Mouse (Mus musculus): Measurements from ENCODE around the gene Ube2j2. TPM values are rescaled to one million over a fixed set of nuclear protein-coding genes. Genes with fewer than 3 reads are reported as not detected.

Gene Ube2j2
- polyA plus RNA-seq (2014; fragmentation: Illumina TruSeq; extraction: RNeasy Lipid Tissue Mini Kit (QIAGEN cat#74804); ENCODE audit: low read depth, low replicate concordance): 50.9 TPM

DNA sequence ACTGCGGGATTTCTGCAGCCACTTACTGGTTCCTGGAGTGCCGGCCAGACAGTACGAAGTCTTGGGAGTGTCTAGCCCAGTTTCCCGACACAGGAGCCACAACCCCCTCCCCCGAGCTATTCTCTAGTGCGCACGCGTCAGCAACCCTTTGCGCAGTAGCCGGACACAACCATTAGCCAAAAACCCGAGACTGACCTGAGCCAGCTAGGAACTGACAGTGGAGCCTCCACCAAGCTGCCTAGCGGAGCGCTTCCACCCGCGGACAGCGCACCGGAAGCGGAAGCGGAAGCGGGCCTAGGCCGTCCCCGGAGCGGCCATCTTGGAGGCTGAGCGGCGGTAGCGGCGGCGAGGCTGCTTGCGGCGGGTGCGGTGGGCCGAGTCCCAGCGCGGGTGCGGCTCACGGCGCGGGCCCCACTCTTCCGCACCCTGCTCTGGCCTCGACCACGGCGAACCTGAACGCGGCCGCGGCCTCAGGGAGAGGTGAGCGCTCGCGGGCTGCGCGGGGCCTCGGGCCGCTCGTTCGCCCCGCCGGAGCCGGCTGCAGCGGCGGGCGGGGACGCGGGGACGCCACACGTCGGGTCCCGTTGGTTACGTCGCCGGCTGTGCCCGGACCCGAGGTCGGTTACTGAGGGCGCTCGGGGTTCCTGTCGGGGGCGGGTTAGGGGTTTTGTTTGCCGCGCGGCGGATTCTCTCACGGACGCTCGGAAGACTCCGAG, at the start of gene Ube2j2:
TSS of gene Ube2j2 (plus strand) at position 298 of the 716 bp plus-strand sequence.

DNA sequence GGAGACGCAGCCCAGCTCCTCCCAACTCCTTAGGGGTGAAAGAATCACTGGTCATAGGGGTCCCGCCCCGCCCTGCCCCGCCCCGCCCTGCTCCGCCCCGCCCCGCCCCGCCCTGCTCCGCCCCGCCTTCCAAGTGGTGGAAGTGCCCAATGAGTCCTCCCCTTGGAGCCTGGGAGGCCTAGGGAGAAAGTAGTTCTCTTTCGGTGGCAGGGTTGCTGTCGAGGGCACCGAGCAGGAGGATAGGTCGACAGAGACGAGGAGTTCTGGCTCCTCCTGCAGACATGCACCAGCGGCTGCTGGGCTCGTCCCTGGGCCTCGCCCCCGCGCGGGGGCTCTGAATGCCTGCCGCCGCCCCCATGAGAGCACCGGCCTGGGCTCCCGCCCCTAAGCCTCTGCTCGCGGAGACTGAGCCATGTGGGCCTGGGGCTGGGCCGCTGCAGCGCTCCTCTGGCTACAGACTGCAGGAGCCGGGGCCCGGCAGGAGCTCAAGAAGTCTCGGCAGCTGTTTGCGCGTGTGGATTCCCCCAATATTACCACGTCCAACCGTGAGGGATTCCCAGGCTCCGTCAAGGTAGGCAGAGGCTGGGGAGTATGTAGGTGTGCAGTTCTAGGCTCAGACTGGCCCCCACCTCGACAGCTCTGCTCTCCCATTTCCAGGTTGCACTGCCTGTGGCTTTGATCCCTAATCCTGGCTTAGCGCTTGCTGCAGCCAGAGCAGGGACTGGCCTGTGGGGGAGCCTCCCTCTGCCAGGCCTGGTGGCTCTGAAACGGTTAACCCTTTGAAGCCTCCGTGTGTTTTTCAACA, 18.7 kb downstream of the Ube2j2 start, which contains the start of gene C1qtnf12:
TSS of gene C1qtnf12 (plus strand) at position 152 of the 805 bp plus-strand sequence.

DNA sequence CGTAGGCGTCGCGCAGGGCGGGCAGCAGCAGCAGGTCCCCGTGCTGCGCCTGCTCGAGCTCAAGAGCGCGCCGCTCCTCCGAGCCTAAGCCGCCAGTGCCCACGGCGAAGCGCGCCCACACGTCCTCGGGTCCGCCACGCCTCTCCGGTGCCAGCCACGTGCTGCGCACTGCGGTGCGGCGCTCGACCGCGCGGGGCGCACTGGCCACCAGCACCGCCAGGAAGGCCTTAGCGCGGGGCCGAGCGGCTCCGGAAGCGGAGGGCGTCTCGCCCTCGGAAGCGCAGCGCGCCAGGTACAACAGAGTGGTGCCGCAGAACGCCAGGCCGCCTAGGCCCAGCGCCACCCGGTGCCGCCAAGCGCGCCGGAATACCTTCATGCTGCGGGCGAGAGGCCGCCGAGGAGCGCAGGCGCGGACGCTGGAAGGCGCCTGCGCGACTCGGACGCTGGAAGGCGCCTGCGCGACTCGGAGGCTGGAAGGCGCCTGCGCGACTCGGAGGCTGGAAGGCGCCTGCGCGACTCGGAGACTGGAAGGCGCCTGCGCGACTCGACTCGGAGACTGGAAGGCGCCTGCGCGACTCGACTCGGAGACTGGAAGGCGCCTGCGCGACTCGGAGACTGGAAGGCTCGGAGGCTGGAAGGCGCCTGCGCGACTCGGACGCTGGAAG, 48.7 kb downstream of the Ube2j2 start, which contains the start of the genes B3galt6 and Sdf4:
TSS of gene B3galt6 (minus strand) at position 409 of the 665 bp plus-strand sequence.
TSS of gene Sdf4 (plus strand) at position 632 of the 665 bp plus-strand sequence.

Other genes with a start within 250 kb of the Ube2j2 start
- gene Fndc10, start 249.5 kb upstream of the Ube2j2 start, polyA plus RNA-seq (2014; fragmentation: Illumina TruSeq; extraction: RNeasy Lipid Tissue Mini Kit (QIAGEN cat#74804); ENCODE audit: low read depth, low replicate concordance): 2.0 TPM
- 55.4 TPM for gene Ssu72, start 239.0 kb upstream of the Ube2j2 start, polyA plus RNA-seq (2014; fragmentation: Illumina TruSeq; extraction: RNeasy Lipid Tissue Mini Kit (QIAGEN cat#74804); ENCODE audit: low read depth, low replicate concordance)
- gene Tmem240, start 209.0 kb upstream of the Ube2j2 start, polyA plus RNA-seq (2014; fragmentation: Illumina TruSeq; extraction: RNeasy Lipid Tissue Mini Kit (QIAGEN cat#74804); ENCODE audit: low read depth, low replicate concordance): 0.79 TPM
- gene Atad3a, start 182.7 kb upstream of the Ube2j2 start, polyA plus RNA-seq (2014; fragmentation: Illumina TruSeq; extraction: RNeasy Lipid Tissue Mini Kit (QIAGEN cat#74804); ENCODE audit: low read depth, low replicate concordance): 67.4 TPM
- 11.3 TPM for gene Vwa1, start 169.1 kb upstream of the Ube2j2 start, polyA plus RNA-seq (2014; fragmentation: Illumina TruSeq; extraction: RNeasy Lipid Tissue Mini Kit (QIAGEN cat#74804); ENCODE audit: low read depth, low replicate concordance)
- 1.1 TPM for gene Tmem88b, start 158.0 kb upstream of the Ube2j2 start, polyA plus RNA-seq (2014; fragmentation: Illumina TruSeq; extraction: RNeasy Lipid Tissue Mini Kit (QIAGEN cat#74804); ENCODE audit: low read depth, low replicate concordance)
- gene Ankrd65, start 153.4 kb upstream of the Ube2j2 start, polyA plus RNA-seq (2014; fragmentation: Illumina TruSeq; extraction: RNeasy Lipid Tissue Mini Kit (QIAGEN cat#74804); ENCODE audit: low read depth, low replicate concordance): not detected
- gene Mrpl20, start 141.0 kb upstream of the Ube2j2 start, polyA plus RNA-seq (2014; fragmentation: Illumina TruSeq; extraction: RNeasy Lipid Tissue Mini Kit (QIAGEN cat#74804); ENCODE audit: low read depth, low replicate concordance): 93.6 TPM
- 89.2 TPM for gene Ccnl2, start 131.3 kb upstream of the Ube2j2 start, polyA plus RNA-seq (2014; fragmentation: Illumina TruSeq; extraction: RNeasy Lipid Tissue Mini Kit (QIAGEN cat#74804); ENCODE audit: low read depth, low replicate concordance)
- 129 TPM for gene Aurkaip1, start 112.6 kb upstream of the Ube2j2 start, polyA plus RNA-seq (2014; fragmentation: Illumina TruSeq; extraction: RNeasy Lipid Tissue Mini Kit (QIAGEN cat#74804); ENCODE audit: low read depth, low replicate concordance)
- gene Mxra8, start 104.2 kb upstream of the Ube2j2 start, polyA plus RNA-seq (2014; fragmentation: Illumina TruSeq; extraction: RNeasy Lipid Tissue Mini Kit (QIAGEN cat#74804); ENCODE audit: low read depth, low replicate concordance): 44.3 TPM
- 41.8 TPM for gene Dvl1, start 96.4 kb upstream of the Ube2j2 start, polyA plus RNA-seq (2014; fragmentation: Illumina TruSeq; extraction: RNeasy Lipid Tissue Mini Kit (QIAGEN cat#74804); ENCODE audit: low read depth, low replicate concordance)
- 0.21 TPM for gene Tas1r3, start 80.5 kb upstream of the Ube2j2 start, polyA plus RNA-seq (2014; fragmentation: Illumina TruSeq; extraction: RNeasy Lipid Tissue Mini Kit (QIAGEN cat#74804); ENCODE audit: low read depth, low replicate concordance)
- 4.2 TPM for gene Cptp, start 74.4 kb upstream of the Ube2j2 start, polyA plus RNA-seq (2014; fragmentation: Illumina TruSeq; extraction: RNeasy Lipid Tissue Mini Kit (QIAGEN cat#74804); ENCODE audit: low read depth, low replicate concordance)
- gene Ints11, start 74.3 kb upstream of the Ube2j2 start, polyA plus RNA-seq (2014; fragmentation: Illumina TruSeq; extraction: RNeasy Lipid Tissue Mini Kit (QIAGEN cat#74804); ENCODE audit: low read depth, low replicate concordance): 19.1 TPM
- gene Pusl1, start 52.0 kb upstream of the Ube2j2 start, polyA plus RNA-seq (2014; fragmentation: Illumina TruSeq; extraction: RNeasy Lipid Tissue Mini Kit (QIAGEN cat#74804); ENCODE audit: low read depth, low replicate concordance): 15.5 TPM
- gene Acap3, start 52.0 kb upstream of the Ube2j2 start, polyA plus RNA-seq (2014; fragmentation: Illumina TruSeq; extraction: RNeasy Lipid Tissue Mini Kit (QIAGEN cat#74804); ENCODE audit: low read depth, low replicate concordance): 10.2 TPM
- gene C1qtnf12, start 18.5 kb downstream of the Ube2j2 start, polyA plus RNA-seq (2014; fragmentation: Illumina TruSeq; extraction: RNeasy Lipid Tissue Mini Kit (QIAGEN cat#74804); ENCODE audit: low read depth, low replicate concordance): 18.6 TPM
- 2.0 TPM for gene B3galt6, start 48.8 kb downstream of the Ube2j2 start, polyA plus RNA-seq (2014; fragmentation: Illumina TruSeq; extraction: RNeasy Lipid Tissue Mini Kit (QIAGEN cat#74804); ENCODE audit: low read depth, low replicate concordance)
- gene Sdf4, start 49.0 kb downstream of the Ube2j2 start, polyA plus RNA-seq (2014; fragmentation: Illumina TruSeq; extraction: RNeasy Lipid Tissue Mini Kit (QIAGEN cat#74804); ENCODE audit: low read depth, low replicate concordance): 104 TPM
- not detected for gene Tnfrsf4, start 70.0 kb downstream of the Ube2j2 start, polyA plus RNA-seq (2014; fragmentation: Illumina TruSeq; extraction: RNeasy Lipid Tissue Mini Kit (QIAGEN cat#74804); ENCODE audit: low read depth, low replicate concordance)
- not detected for gene Tnfrsf18, start 82.3 kb downstream of the Ube2j2 start, polyA plus RNA-seq (2014; fragmentation: Illumina TruSeq; extraction: RNeasy Lipid Tissue Mini Kit (QIAGEN cat#74804); ENCODE audit: low read depth, low replicate concordance)
- gene Ttll10, start 115.6 kb downstream of the Ube2j2 start, polyA plus RNA-seq (2014; fragmentation: Illumina TruSeq; extraction: RNeasy Lipid Tissue Mini Kit (QIAGEN cat#74804); ENCODE audit: low read depth, low replicate concordance): not detected
- gene 9430015G10Rik, start 166.2 kb downstream of the Ube2j2 start, polyA plus RNA-seq (2014; fragmentation: Illumina TruSeq; extraction: RNeasy Lipid Tissue Mini Kit (QIAGEN cat#74804); ENCODE audit: low read depth, low replicate concordance): 5.9 TPM
- not detected for gene Rnf223, start 186.7 kb downstream of the Ube2j2 start, polyA plus RNA-seq (2014; fragmentation: Illumina TruSeq; extraction: RNeasy Lipid Tissue Mini Kit (QIAGEN cat#74804); ENCODE audit: low read depth, low replicate concordance)